Mouse (Mus musculus): ENCODE results near the gene Lmnb2.
A peak's percentile ranks its signal among the peaks of the same experiment; 100 is the strongest.

Lmnb2 gene

DNA sequence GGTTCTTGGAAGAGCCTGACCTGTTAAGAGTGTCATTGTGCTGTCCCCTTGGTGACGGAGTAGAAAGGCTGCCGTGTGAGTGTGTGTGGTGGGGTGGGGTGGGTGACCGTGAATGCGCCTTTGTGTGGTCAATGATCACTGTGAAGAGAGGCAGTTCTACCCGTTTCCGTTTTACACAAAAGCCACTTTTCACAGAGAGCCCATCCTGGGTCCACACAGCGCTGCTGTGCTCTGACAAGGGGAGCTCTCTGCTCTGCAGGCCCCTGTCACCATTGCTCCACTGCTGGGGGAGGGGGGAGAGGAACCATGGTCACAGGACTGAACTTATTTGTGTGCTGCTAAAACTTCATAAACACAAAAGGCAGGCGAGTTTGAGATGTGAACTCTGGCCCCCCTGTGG, 60.7 kb downstream of the Lmnb2 start:
- no peak for DNase-seq (ENCODE audit: low spot score in 2 of 2)

DNA sequence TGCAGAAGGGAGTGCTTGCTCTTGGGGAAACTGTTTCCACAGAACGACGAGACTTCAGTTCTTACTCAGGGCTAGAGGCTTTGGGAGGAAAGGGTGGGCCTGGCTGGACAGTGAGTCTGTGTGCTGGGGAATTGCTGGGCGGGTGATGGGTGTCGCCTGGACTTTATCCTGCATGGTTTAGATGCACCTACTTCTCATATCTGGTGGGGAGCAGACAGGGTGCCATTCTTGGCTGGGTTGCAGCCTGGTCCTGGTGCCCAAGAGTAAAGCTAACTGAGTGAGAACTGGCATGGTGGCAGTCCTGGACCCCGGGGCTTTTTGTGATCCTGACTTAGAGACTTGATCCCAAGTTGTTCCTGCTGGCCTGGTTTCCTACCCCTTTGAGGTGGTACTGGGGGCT, 61.1 kb downstream of the Lmnb2 start:
- DNase-seq (ENCODE audit: low spot score in 2 of 2) = no peak

DNA sequence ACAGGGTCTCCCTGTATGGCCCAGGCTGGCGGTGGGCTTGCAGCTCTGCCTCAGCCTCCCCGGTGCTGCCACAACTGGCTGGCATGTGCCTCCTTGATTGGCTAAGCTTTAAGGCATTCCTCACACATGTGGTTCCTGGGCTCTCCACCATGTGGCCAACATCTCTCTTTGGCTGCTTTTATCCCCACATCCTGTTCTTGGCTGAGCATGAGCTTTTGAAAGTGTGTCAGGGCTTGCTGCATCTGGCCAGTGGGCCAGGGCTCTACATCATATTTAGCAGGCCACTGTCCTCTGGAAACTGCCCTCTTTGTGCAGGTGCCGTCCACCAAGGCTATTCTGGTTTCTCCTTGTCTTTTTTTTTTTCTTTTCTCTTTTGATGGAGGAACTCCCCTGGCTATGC, 61.8 kb downstream of the Lmnb2 start:
- DNase-seq (ENCODE audit: low spot score in 2 of 2) = no peak

DNA sequence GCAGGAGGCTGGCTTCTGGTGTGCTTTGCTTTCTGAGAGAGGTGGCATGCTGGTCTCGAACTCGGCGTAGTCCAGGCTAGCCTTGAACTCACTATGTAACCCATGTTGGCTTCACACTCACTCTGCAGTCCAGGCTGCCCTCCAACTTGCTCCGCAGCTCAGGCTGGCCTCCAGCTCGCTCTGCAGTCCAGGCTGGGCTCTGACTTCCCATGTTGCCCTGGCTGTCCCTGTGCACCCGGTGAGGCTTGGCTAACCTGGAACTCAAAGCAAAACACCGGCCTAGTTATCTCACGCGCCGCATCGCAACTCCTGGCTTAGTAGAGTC, 62.3 kb downstream of the Lmnb2 start:
- no peak for DNase-seq (ENCODE audit: low spot score in 2 of 2)

DNA sequence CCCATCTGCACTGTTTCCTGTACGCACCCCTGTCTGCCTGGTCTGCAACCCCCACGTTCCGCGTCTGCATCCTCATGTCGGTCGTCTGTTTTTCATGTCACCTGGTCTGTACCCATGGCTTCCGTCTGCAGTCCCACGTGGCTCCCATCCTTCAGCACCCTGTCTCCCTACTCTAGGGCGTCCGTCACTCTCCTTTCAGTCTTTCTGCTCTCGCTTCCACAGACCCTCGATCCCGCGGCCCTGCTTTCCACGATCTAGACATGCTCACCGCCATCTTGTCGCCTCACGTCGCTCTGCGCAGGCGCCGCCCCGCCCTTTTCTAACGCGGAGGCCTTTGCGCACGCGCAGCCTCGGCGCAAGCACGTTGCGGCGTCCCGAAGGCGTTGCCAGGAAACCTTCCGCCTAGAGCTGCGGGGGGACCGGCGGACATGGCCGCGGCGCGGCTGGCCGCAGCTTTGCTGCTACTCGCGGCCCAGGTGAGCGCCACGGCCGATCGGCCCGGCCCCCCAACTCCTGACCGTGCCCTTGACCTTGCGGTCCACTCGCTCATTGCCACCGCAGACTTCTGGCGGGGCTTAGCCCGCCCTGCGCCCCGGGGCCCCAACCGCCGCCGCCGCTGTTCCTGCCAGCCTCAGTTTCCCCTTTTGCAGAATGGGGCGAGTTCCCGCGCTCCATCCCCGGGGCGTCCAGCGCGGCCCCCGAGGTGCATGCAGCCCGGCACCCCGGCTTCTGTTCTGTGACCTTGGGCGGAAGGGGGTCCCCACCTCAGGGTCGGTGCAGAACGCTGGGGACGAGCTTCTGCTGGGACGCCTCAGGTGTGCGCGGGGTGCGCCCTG, 62.9 kb downstream of the Lmnb2 start, which contains the start of the genes Lsm7 and Sppl2b:
Gene Lsm7 (minus strand): TSS at position 297 of the 836 bp plus-strand sequence.
Gene Sppl2b (plus strand): TSS at position 363 of the 836 bp plus-strand sequence.
- DNase-seq (ENCODE audit: low spot score in 2 of 2) = peak; percentile 90 to 94

All from right cerebral cortex, postnatal 36 days (tissue).